Mouse (Mus musculus): Measurements from ENCODE around the gene Phf20. TPM values are rescaled to one million over a fixed set of nuclear protein-coding genes. Genes with fewer than 3 reads are reported as not detected.

Gene Phf20
- 91.7 and 94.0 TPM in 2 replicates for polyA plus RNA-seq (2015; fragmentation: Nextera tagmentation; extraction: Ambion mirVana)

GRCm38 (mm10) chr2:156196302-156197128 is at the start of gene Phf20:
Gene Phf20, plus strand, starts transcription at chr2:156196466.
- H3K4me3 ChIP-seq = peak within 1 kb of the TSS; percentile 69
- H3K9ac ChIP-seq = peak within 1 kb of the TSS; percentile 84
- peaks cover 40% of the 10 kb centered on the region for H3K4me1 ChIP-seq
- peak; percentile 98 for ATAC-seq (ENCODE audit: low FRiP score, low read depth)
- H3K27ac ChIP-seq = peak within 1 kb of the TSS; percentile 91
- H3K4me2 ChIP-seq (replicated peaks) = peak within 1 kb of the TSS; percentile 77
- no peaks in the 10 kb centered on the region for H3K27me3 ChIP-seq
- 1% methylated on average over 83 of the region's 88 CpGs for WGBS
- no peaks in the 10 kb centered on the region for H3K9me3 ChIP-seq
- 0 out of 2 replicates have a peak, but pooled peaks cover 8% of the 10 kb centered on the region for H3K36me3 ChIP-seq

- Histone ChIP-seq H3K27ac (no peak overlapping the region), H3K27me3 (no peaks in the 10 kb centered on the region), H3K4me2 (replicated peaks) (no peak overlapping the region), H3K4me1 (peaks cover 17% of the 10 kb centered on the region), H3K36me3 (peaks cover 45% of the 10 kb centered on the region), H3K4me3 (no peak overlapping the region), H3K9ac (no peak overlapping the region), H3K9me3 (no peaks in the 10 kb centered on the region)
- WGBS = 93% methylated on average over 3 of the region's 3 CpGs
- no peak for ATAC-seq (ENCODE audit: low FRiP score, low read depth)
Observed at GRCm38 (mm10) chr2:156147316-156147915, 48.9 kb upstream of the Phf20 start.

- H3K9me3 ChIP-seq = no peaks in the 10 kb centered on the region
- H3K27ac ChIP-seq = no peak overlapping the region
- no peak overlapping the region for H3K4me2 ChIP-seq (replicated peaks)
- peaks cover 70% of the 10 kb centered on the region for H3K36me3 ChIP-seq
- H3K27me3 ChIP-seq = no peaks in the 10 kb centered on the region
- no peak overlapping the region for H3K4me3 ChIP-seq
- ATAC-seq (ENCODE audit: low FRiP score, low read depth) = no peak
- H3K9ac ChIP-seq = no peak overlapping the region
- 0 out of 2 replicates have a peak, but pooled peaks cover 4% of the 10 kb centered on the region for H3K4me1 ChIP-seq
Observed at GRCm38 (mm10) chr2:156151538-156151937, 44.7 kb upstream of the Phf20 start.

GRCm38 (mm10) chr2:156165478-156165877 is 30.8 kb upstream of the Phf20 start:
- peaks cover 84% of the 10 kb centered on the region for H3K36me3 ChIP-seq
- no peak overlapping the region for H3K4me2 ChIP-seq (replicated peaks)
- 94% methylated on average over 1 of the region's 1 CpGs for WGBS
- ATAC-seq (ENCODE audit: low FRiP score, low read depth) = no peak
- H3K27me3 ChIP-seq = no peaks in the 10 kb centered on the region
- H3K9ac ChIP-seq = no peak overlapping the region
- H3K27ac ChIP-seq = no peak overlapping the region
- H3K9me3 ChIP-seq = no peaks in the 10 kb centered on the region
- no peak overlapping the region for H3K4me3 ChIP-seq
- no peaks in the 10 kb centered on the region for H3K4me1 ChIP-seq

GRCm38 (mm10) chr2:156166557-156166956 is 29.7 kb upstream of the Phf20 start:
- no peaks in the 10 kb centered on the region for H3K9me3 ChIP-seq
- H3K36me3 ChIP-seq = peaks cover 86% of the 10 kb centered on the region
- H3K4me2 ChIP-seq (replicated peaks) = no peak overlapping the region
- no peak for ATAC-seq (ENCODE audit: low FRiP score, low read depth)
- H3K27me3 ChIP-seq = no peaks in the 10 kb centered on the region
- H3K9ac ChIP-seq = no peak overlapping the region
- H3K4me1 ChIP-seq = no peaks in the 10 kb centered on the region
- H3K27ac ChIP-seq = no peak overlapping the region
- 93% methylated on average over 5 of the region's 5 CpGs for WGBS
- H3K4me3 ChIP-seq = no peak overlapping the region

GRCm38 (mm10) chr2:156177079-156177478 is 19.2 kb upstream of the Phf20 start:
- H3K27me3 ChIP-seq = no peaks in the 10 kb centered on the region
- H3K27ac ChIP-seq = no peak overlapping the region
- peaks cover 27% of the 10 kb centered on the region for H3K4me1 ChIP-seq
- H3K4me2 ChIP-seq (replicated peaks) = peak overlapping the region; percentile 40
- WGBS = 84% methylated on average over 6 of the region's 6 CpGs
- peaks cover 46% of the 10 kb centered on the region for H3K36me3 ChIP-seq
- no peaks in the 10 kb centered on the region for H3K9me3 ChIP-seq
- H3K9ac ChIP-seq = no peak overlapping the region
- 0 out of 2 replicates have a peak overlapping the region, but pooled peaks have one; percentile 10 for H3K4me3 ChIP-seq
- no peak for ATAC-seq (ENCODE audit: low FRiP score, low read depth)

- peaks cover 27% of the 10 kb centered on the region for H3K4me1 ChIP-seq
- H3K27ac ChIP-seq = no peak overlapping the region
- H3K4me2 ChIP-seq (replicated peaks) = peak overlapping the region; percentile 83
- H3K9ac ChIP-seq = 0 out of 2 replicates have a peak overlapping the region, but pooled peaks have one; percentile 46
- ATAC-seq (ENCODE audit: low FRiP score, low read depth) = no peak
- no peaks in the 10 kb centered on the region for H3K27me3 ChIP-seq
- H3K4me3 ChIP-seq = peak overlapping the region; percentile 99
- 83% methylated on average over 7 of the region's 7 CpGs for whole genome bisulfite sequencing
- H3K9me3 ChIP-seq = no peaks in the 10 kb centered on the region
- H3K36me3 ChIP-seq = peaks cover 41% of the 10 kb centered on the region
Observed at GRCm38 (mm10) chr2:156177651-156178050, 18.6 kb upstream of the Phf20 start.

- Histone ChIP-seq H3K36me3 (peaks cover 30% of the 10 kb centered on the region), H3K27me3 (no peaks in the 10 kb centered on the region), H3K4me3 (peak overlapping the region; percentile 99), H3K9me3 (no peaks in the 10 kb centered on the region), H3K27ac (peak overlapping the region; percentile 96), H3K4me1 (peaks cover 27% of the 10 kb centered on the region), H3K4me2 (replicated peaks) (peak overlapping the region; percentile 83), H3K9ac (peak overlapping the region; percentile 100)
- 1% methylated on average over 47 of the region's 47 CpGs for WGBS
- peak; percentile 34; the same call in 1 of the 2 replicates for ATAC-seq (ENCODE audit: low FRiP score, low read depth)
Observed at GRCm38 (mm10) chr2:156179046-156179795, 17.0 kb upstream of the Phf20 start.

GRCm38 (mm10) chr2:156179796-156180093 is 16.5 kb upstream of the Phf20 start:
- H3K27me3 ChIP-seq = no peaks in the 10 kb centered on the region
- under 1% methylated on average over 35 of the region's 41 CpGs for WGBS

GRCm38 (mm10) chr2:156180094-156180821 is 16.0 kb upstream of the Phf20 start, which contains the start of gene Rbm39:
Gene Rbm39, minus strand, starts transcription at chr2:156180238.
- Histone ChIP-seq H3K4me2 (replicated peaks) (peak within 1 kb of the TSS; percentile 83), H3K9me3 (no peaks in the 10 kb centered on the region), H3K9ac (peak within 1 kb of the TSS; percentile 100), H3K27me3 (no peaks in the 10 kb centered on the region), H3K36me3 (peaks cover 25% of the 10 kb centered on the region), H3K27ac (peak within 1 kb of the TSS; percentile 96), H3K4me1 (peaks cover 27% of the 10 kb centered on the region), H3K4me3 (peak within 1 kb of the TSS; percentile 99)
- WGBS = under 1% methylated on average over 47 of the region's 47 CpGs
- ATAC-seq (ENCODE audit: low FRiP score, low read depth) = peak; percentile 96

More at GRCm38 (mm10) chr2:156179796-156180093, 16.5 kb upstream of the Phf20 start:
- Histone ChIP-seq H3K4me3 (peak overlapping the region; percentile 99), H3K9ac (peak overlapping the region; percentile 100), H3K36me3 (peaks cover 25% of the 10 kb centered on the region), H3K9me3 (no peaks in the 10 kb centered on the region), H3K4me2 (replicated peaks) (peak overlapping the region; percentile 83), H3K27ac (peak overlapping the region; percentile 96), H3K4me1 (peaks cover 27% of the 10 kb centered on the region)
- ATAC-seq (ENCODE audit: low FRiP score, low read depth) = peak; percentile 34

GRCm38 (mm10) chr2:156180824-156181590 is 15.3 kb upstream of the Phf20 start:
- Histone ChIP-seq H3K4me3 (peak overlapping the region; percentile 99), H3K9me3 (no peaks in the 10 kb centered on the region), H3K9ac (peak overlapping the region; percentile 78), H3K27ac (peak overlapping the region; percentile 85), H3K27me3 (no peaks in the 10 kb centered on the region), H3K4me1 (peaks cover 27% of the 10 kb centered on the region), H3K36me3 (peaks cover 20% of the 10 kb centered on the region), H3K4me2 (replicated peaks) (peak overlapping the region; percentile 67)
- no peak for ATAC-seq (ENCODE audit: low FRiP score, low read depth)
- 14% methylated on average over 8 of the region's 8 CpGs for WGBS
